Mouse (Mus musculus) hindbrain, embryonic 12.5 days (tissue): ENCODE results near the gene Cttnbp2. TPM values are rescaled to one million over a fixed set of nuclear protein-coding genes. Genes with fewer than 3 reads are reported as not detected.

Source experiments
- ATAC-seq: fragments of 200-750 bp; cut with Nextera tagmentation; 2 replicates; pipeline ENCODE4 v1.8.0; 2017; ENCODE audit warnings: moderate TSS enrichment; ENCODE audit not compliant: low FRiP score
- H3K27ac ChIP-seq: fragments of 300-500 bp; sonication (generic); 2 replicates; pipeline ENCODE4 v1.5.1; 2016; ENCODE audit warnings: mild to moderate bottlenecking
- H3K27me3 ChIP-seq: fragments of 300-500 bp; sonication (generic); 2 replicates; pipeline ENCODE4 v1.6.1; 2016; ENCODE audit warnings: mild to moderate bottlenecking
- H3K36me3 ChIP-seq: fragments of 300-500 bp; sonication (generic); 2 replicates; pipeline ENCODE4 v1.6.1; 2016; ENCODE audit warnings: mild to moderate bottlenecking
- H3K4me1 ChIP-seq: fragments of 300-500 bp; sonication (generic); 2 replicates; pipeline ENCODE4 v1.6.1; 2016
- H3K4me2 ChIP-seq: fragments of 300-500 bp; sonication (generic); replicated peaks from 2 replicates; pipeline ENCODE4 v1.6.1; 2016; ENCODE audit warnings: mild to moderate bottlenecking
- H3K4me3 ChIP-seq: fragments of 300-500 bp; sonication (generic); 2 replicates; pipeline ENCODE4 v1.5.1; 2016; ENCODE audit warnings: mild to moderate bottlenecking
- H3K9ac ChIP-seq: fragments of 300-500 bp; sonication (generic); 2 replicates; pipeline ENCODE4 v1.6.1; 2016; ENCODE audit warnings: mild to moderate bottlenecking, moderate library complexity
- H3K9me3 ChIP-seq: fragments of 300-500 bp; sonication (generic); replicated peaks from 2 replicates; pipeline ENCODE4 v1.6.1; 2016; ENCODE audit warnings: mild to moderate bottlenecking
- WGBS: fragments of 180-500 bp; shearing (Covaris S2); methylation state at CpG from one replicate; pipeline ENCODE4 v1.1.7; 2016; 5-methylcytosine and 5-hydroxymethylcytosine counted together
- microRNA-seq: library from miRNA; unstranded; fragments of <30 nt; microRNA quantifications from one replicate; pipeline ENCODE4, GENCODE M21; 2017
- polyA plus RNA-seq: library from polyadenylated mRNA; unstranded; fragments of >200 nt; fragmentation: Nextera tagmentation; extraction: Ambion mirVana; gene quantifications from 2 replicates; pipeline ENCODE4 v1.2.1, GENCODE M21; 2016

Cttnbp2 gene
- polyA plus RNA-seq, 1 experiment from 2014 or later, result 40.0 TPM

DNA sequence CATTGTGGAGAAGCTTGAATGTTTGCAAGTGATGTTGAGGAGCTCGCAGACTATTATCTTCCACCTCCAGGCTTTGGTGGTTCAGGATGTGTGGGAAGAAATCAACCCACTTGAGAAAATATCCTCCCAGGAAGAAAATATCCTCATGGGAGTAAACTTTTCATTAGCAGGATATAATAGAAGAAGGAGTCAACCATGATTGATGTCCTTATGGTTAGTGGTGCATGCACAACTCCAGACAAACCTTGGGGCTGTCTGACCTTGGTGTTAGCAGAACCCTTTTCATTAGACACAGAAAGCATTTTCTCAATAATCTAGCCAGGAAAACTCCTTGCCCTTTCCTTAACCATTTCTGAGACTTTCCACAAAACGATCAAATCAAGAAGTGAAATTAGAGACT lies 170.4 kb downstream of the Cttnbp2 start:
- ATAC-seq, result no peak
- 87% methylated on average over 2 of the region's 2 CpGs for WGBS
- H3K9ac ChIP-seq, result no peak overlapping the region
- H3K27ac ChIP-seq, result no peak overlapping the region
- H3K4me1 ChIP-seq, result no peaks in the 10 kb centered on the region
- no peaks in the 10 kb centered on the region for H3K9me3 ChIP-seq
- H3K4me3 ChIP-seq, result no peak overlapping the region
- no peaks in the 10 kb centered on the region for H3K27me3 ChIP-seq
- H3K36me3 ChIP-seq, result no peaks in the 10 kb centered on the region
- H3K4me2 ChIP-seq, result no peak overlapping the region

DNA sequence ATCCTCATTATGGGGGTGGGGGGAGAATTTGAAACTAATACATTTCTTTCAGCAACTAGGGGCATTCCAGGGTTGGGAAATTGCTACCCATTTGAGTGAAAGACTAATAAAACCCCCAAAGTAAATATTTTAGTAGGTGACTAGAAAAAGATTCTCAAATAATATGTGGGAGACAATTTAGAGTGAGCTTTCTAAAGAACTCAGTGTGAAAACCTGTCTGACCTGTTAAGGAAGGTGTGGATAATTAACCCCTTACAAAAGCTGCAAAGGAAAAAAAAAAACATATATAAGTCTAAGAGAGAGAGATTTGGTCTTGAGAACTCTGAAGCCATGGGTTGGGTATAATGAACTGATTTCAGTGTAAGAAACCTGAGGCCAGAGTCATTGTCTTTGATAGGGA lies 176.3 kb downstream of the Cttnbp2 start:
- no peak overlapping the region for H3K9ac ChIP-seq
- no peaks in the 10 kb centered on the region for H3K36me3 ChIP-seq
- no peak overlapping the region for H3K4me3 ChIP-seq
- no peak overlapping the region for H3K27ac ChIP-seq
- no peaks in the 10 kb centered on the region for H3K4me1 ChIP-seq
- H3K9me3 ChIP-seq, result no peaks in the 10 kb centered on the region
- no peaks in the 10 kb centered on the region for H3K27me3 ChIP-seq
- H3K4me2 ChIP-seq, result no peak overlapping the region
- no peak for ATAC-seq

- Histone ChIP-seq H3K9ac (no peak overlapping the region), H3K4me2 (no peak overlapping the region), H3K27ac (no peak overlapping the region), H3K4me1 (no peaks in the 10 kb centered on the region), H3K27me3 (no peaks in the 10 kb centered on the region), H3K4me3 (no peak overlapping the region), H3K36me3 (no peaks in the 10 kb centered on the region), H3K9me3 (no peaks in the 10 kb centered on the region)
- WGBS, result 83% methylated on average over 3 of the region's 3 CpGs
- ATAC-seq, result no peak
Measured at GRCm38 (mm10) chr6:18335393-18335792, 179.2 kb downstream of the Cttnbp2 start.

DNA sequence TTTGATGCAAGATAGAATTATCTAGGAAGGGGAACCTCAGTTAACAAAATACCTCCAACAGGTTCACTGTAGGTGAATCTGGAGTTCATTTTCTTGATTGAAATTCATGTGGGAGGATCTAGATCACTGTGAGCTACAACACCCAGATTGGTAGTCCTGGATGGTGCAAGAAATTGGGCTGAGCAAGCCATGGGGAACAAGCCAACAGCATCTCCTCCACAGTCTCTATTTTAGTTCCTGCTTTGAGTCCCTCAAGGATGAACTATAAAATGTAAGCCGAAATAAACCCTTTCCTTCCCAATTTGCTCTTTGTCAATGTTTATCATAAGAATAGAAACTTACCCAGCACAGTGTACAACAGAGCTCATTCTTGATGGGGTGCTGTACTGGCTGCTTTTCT lies 191.7 kb downstream of the Cttnbp2 start:
- Histone ChIP-seq H3K27me3 (no peaks in the 10 kb centered on the region), H3K4me2 (no peak overlapping the region), H3K4me3 (no peak overlapping the region), H3K4me1 (no peaks in the 10 kb centered on the region), H3K27ac (no peak overlapping the region), H3K36me3 (no peaks in the 10 kb centered on the region), H3K9ac (no peak overlapping the region), H3K9me3 (no peaks in the 10 kb centered on the region)
- ATAC-seq, result no peak
- 96% methylated on average over 1 of the region's 1 CpGs for WGBS

Small RNA genes lying within 50 kb of the gene (microRNA-seq; reads per million reads assigned to microRNA genes)
- gene Gm26233, result not detected
